Mouse (Mus musculus) WW6 (cell line): Measurements from ENCODE around the gene Klk1b5.

Experiments
- DNase-seq: peaks from one replicate; pipeline ENCODE4 v3.0.0-alpha.2; 2013; ENCODE audit warnings: low read depth, low spot score

Gene Klk1b5

GRCm38 (mm10) chr7:44253023-44253616, 37.4 kb downstream of the Klk1b5 start:
- DNase-seq: no peak

- no peak for DNase-seq
Observed at GRCm38 (mm10) chr7:44254930-44255329, 39.2 kb downstream of the Klk1b5 start.

GRCm38 (mm10) chr7:44257278-44257677, 41.5 kb downstream of the Klk1b5 start, which contains the start of gene Acp4:
Acp4 (minus strand) TSS chr7:44257378.
- no peak for DNase-seq

GRCm38 (mm10) chr7:44260410-44260809, 44.7 kb downstream of the Klk1b5 start:
- no peak for DNase-seq

- no peak for DNase-seq
Observed at GRCm38 (mm10) chr7:44261147-44261546, 45.4 kb downstream of the Klk1b5 start, which contains the start of gene Gm15517. Gm15517 (plus strand) TSS chr7:44261447.

GRCm38 (mm10) chr7:44262791-44263643, 47.3 kb downstream of the Klk1b5 start:
- DNase-seq: peak; percentile 89

GRCm38 (mm10) chr7:44268117-44268516, 52.4 kb downstream of the Klk1b5 start:
- no peak for DNase-seq

GRCm38 (mm10) chr7:44269397-44269796, 53.7 kb downstream of the Klk1b5 start:
- DNase-seq: no peak
